Mouse (Mus musculus) testis, postnatal 14 days (tissue): ENCODE measurements around the gene Nhlrc3.

Experiments
- DNase-seq: peaks from one replicate; pipeline ENCODE4 v3.0.0; 2021; ENCODE audit warnings: low spot score

Nhlrc3 gene

GRCm38 (mm10) chr3:53454561-53454960 is 8.6 kb downstream of the Nhlrc3 start:
- DNase-seq, result peak; percentile 42

DNA sequence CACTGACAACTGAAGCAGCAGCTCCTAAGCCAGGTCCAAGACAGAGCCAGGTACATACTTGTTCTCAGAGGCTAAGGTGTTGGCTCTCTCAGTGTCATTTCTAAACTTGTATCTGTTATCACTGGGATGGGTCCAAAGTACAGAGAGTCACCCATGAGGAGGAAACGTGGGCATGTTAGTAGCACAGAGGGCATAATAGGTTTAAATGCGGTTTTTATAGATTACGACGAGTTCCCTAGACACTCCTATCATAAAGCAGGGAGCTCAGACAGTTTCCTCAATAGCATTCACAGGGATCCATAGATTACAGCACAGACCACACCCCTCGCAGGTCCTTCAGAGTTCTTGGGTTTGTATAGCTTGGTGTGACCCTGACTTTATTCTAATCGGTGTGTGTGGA is 9.1 kb downstream of the Nhlrc3 start:
- no peak for DNase-seq

DNA sequence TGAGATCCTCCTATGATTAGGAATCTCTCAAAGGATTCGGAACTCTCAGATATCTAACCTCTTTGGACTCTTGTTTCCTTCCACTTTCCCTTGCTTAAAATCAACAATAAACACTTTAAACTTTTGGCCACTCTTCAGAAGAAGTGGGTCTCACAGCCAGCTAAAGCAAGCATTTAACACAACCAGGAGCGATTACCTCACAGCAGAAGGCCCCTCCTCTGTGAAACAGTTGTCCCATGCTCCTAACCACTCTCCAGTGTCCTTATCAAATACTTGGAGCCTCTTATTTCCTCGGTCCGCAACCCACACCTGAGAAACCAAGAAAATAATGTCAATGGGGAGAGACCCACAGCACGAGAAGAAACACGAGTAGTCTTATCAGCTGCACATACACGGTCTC is 9.8 kb downstream of the Nhlrc3 start:
- DNase-seq, result no peak

DNA sequence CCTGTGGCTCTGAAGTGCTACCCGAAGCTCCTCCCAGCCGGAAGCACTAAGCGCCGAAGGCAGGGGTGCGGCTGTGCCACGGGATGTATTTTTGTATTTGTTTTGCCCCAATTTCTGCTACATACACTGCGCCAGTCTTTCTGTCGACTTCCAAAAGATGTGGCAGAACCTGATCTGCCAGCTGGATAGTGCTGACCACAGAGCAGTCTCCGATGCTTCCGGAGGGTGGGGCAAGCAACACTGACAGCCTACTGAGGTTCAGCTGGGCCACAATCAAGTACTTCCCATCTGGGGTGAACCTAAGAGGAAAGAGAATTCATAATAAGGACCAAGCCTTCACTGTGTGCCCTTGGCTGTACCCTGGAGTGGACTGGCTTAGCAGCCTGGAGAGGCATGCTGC is 10.8 kb downstream of the Nhlrc3 start:
- peak; percentile 2 for DNase-seq

- peak; percentile 2 for DNase-seq
Observed at GRCm38 (mm10) chr3:53450666-53451065, 12.5 kb downstream of the Nhlrc3 start.

DNA sequence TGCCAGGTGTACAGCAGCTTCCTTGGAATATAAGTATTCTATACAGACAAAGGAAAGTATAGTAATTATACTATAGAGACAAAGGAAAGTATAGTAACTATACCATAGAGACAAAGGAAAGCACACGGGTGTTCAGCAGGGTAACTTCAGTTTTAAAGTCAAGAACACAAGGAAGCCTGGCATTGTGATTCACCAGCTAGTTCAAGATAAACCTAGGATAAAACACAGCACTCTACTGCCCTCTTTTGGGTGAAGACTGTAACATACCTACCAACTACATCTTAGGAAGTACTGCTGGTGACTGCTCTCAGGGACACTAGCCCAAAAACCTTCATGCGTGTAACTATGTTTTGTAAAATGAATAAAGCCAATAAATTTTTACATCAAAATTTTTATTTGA is 14.9 kb downstream of the Nhlrc3 start:
- no peak for DNase-seq

- DNase-seq, result no peak
Observed at GRCm38 (mm10) chr3:53446801-53447200, 16.3 kb downstream of the Nhlrc3 start.

DNA sequence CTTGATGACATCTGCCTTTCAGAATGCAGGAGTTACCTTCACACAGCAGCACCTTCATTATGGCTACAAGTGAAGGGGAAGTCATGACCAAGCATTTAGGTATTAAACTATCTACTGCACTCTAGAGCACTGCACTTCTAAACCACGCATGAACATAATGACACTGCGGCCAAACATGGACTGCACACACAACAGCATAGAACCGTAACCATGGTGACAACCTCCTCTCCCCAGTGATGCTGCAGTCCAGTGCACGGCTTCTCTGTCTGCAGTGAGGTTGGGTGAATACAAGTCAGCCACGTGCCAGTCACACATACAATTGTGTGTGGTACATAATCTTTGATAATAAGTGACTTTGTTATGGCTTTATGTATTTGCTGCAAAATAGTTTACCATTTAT is 17.6 kb downstream of the Nhlrc3 start:
- DNase-seq, result no peak

DNA sequence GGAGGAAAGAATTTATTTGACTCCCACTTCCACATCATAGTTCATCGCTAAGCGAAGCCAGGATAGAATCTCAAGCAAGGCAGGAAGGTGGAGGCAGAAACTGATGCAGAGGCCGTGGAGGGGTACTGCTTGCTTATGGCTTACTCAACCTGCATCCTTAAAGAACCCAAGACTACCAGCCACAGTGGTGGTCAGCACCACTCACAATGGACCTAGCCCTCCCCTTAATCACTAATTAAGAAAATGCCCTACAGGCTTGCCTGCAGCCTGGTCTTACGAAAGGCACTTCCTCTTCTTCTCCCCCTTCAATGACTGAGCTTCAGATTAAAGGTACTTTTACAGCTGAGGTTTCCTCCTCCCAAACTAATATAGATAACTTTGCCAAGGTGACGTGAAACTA is 26.6 kb downstream of the Nhlrc3 start:
- DNase-seq, result no peak

DNA sequence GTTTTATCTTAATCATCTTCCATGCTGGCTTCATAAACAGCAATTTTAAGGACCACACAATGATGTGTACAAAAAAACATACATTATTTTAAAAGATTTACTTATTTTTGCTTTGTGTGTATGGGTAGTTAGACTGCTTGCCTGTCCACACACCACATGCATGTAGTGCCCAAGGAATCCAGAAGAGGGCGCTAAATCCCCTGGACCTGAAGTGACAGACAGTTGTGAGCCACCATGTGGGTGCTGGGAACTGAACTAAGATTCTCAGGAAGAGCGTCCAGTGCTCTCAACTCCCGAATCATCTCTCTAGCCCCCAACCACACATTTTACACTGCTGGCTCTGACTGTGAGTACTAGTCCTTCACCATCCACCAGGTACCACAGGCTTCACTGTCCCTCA is 28.5 kb downstream of the Nhlrc3 start:
- no peak for DNase-seq

DNA sequence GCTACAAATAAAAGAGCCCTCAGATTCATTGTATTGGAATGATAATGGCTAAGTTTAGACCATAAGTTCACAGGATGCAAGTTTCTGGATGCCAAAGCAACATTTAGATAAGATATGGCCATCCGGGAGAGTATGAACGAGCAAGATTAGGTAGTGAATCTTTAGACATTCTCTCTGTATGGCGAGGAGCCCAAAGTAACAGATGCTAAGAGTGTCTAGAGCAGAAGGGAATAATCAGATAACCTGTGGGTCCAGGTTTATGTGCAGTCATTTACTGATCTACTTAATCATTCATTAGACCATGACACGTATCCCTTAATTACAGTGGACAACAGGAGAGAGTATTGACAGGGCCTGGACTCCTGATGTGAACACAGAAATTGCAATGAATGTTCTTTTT is 39.6 kb downstream of the Nhlrc3 start:
- no peak for DNase-seq

DNA sequence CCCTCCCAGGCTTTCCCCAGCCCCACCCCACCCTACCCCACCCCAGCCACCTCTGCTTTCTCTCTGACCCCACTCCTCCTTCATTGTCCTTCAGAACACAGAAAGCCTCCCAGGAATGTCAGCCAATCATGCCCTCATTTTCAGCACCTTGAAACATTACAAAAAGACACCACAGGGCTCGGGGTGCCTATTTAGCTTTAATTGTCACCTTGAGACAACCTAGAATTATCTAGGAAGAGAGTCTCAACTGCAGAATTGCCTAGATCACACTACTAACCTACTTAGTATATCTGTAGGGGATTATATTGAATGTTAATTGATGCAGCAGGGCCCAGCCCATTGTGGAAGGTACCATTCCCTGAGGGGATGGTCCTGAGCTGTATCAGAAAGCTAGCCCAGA is 40.4 kb downstream of the Nhlrc3 start:
- no peak for DNase-seq

DNA sequence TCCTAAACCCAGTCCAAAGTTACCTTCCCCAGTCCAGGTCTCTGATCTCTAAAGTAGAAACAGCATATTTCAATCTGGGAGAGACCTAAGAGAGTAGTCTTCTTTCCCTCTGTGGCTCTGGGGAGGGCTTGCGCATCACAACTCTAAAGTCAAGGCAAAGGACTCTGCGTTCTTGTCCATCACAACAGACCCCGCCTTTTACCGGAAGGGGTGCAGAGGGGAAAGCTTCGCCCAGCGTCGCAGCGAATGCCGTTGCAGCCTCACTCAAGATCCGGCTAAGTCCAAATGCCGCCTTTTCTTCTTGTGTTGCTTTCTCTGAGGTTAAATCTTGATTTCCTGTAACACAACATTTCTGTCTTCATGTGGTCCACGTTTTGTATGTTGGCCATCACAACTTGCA is 41.5 kb downstream of the Nhlrc3 start:
- no peak for DNase-seq

GRCm38 (mm10) chr3:53417701-53418100 is 45.4 kb downstream of the Nhlrc3 start:
- no peak for DNase-seq

DNA sequence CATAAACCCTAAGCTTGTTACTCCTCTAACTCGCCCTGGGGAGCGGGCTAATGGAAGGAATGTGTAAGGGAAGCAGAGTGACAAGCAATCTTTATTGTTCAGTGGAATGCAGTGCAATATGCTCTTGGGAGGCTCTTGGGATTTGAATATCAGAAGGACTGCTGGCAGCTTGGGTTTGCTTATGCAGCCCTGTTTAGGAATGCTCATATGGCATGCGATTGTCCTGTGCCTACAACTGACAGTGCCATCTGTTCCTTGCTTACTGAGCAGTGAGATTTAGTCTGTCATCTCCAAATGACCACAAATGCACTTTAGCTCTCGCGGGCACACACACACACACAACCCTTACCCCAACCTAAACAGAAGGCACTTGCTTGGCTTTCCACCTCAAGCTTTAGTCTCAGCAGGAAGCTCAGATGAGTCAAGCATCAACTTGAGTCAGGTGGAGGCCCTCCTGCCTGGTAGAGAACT is 47.1 kb downstream of the Nhlrc3 start:
- DNase-seq, result no peak

- no peak for DNase-seq
Observed at GRCm38 (mm10) chr3:53413959-53414358, 49.2 kb downstream of the Nhlrc3 start.

DNA sequence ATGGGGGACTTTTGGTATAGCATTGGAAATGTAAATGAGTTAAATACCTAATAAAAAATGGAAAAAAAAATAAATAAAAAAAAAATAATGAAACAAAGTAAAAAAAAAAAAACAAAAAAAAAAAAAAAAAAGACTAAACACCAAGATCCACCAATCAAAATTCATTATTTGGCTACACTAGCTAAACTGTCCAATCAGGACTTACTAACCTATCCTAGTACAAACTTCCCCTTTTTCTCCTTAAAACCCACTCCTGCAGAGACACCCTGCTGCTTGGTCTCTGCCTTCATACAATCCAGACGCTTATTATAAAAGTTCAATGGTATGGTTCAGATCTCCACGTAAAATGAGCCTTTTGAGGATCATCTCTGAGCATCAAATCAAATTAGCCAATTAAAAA is 49.7 kb downstream of the Nhlrc3 start:
- no peak for DNase-seq

GRCm38 (mm10) chr3:53412259-53412658 is 50.9 kb downstream of the Nhlrc3 start:
- no peak for DNase-seq

GRCm38 (mm10) chr3:53410031-53410430 is 53.1 kb downstream of the Nhlrc3 start:
- no peak for DNase-seq

DNA sequence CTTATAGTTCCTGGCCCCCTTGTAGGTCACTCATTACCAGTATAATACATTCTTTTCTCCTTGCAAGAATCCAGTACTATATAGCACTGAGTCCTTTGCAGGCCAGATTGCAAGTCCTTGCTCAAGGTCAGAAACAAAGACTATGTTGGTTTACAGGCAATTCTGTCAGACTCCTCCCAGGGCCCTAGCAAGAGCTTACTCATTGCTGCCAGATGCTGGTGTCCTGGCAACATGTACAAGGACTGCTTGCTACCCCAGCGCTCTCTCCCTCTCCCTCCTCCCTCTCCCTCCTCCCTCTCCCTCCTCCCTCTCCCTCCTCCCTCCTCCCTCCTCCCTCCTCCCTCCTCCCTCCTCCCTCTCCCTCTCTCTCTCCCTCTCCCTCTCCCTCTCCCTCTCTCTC is 56.0 kb downstream of the Nhlrc3 start:
- DNase-seq, result no peak
